Mouse (Mus musculus) neutrophil, adult 83 days (primary cell): ENCODE results near the gene Ppp1r7. TPM values are rescaled to one million over a fixed set of nuclear protein-coding genes. Genes with fewer than 3 reads are reported as not detected.

Source experiments
- total RNA-seq, 2 experiments: library from RNA; stranded (reverse); gene quantifications; one replicate each; pipeline ENCODE4 v1.2.4; 2023

Ppp1r7 gene
- 10 to 100 TPM; 13.4 to 20.1 TPM for total RNA-seq

GRCm38 (mm10) chr1:93342648-93343503, at the start of gene Ppp1r7, which contains the start of gene Pask:
Gene Ppp1r7 (plus strand): TSS chr1:93342854.
Gene Pask (minus strand): TSS chr1:93343482.

GRCm38 (mm10) chr1:93305581-93306337, 36.9 kb upstream of the Ppp1r7 start, which contains the start of gene Mterf4:
Gene Mterf4 (minus strand): TSS chr1:93305915.

GRCm38 (mm10) chr1:93373665-93374064, 31.0 kb downstream of the Ppp1r7 start, which contains the start of gene Ano7:
Gene Ano7 (plus strand): TSS chr1:93373930.

Other genes with a start within 250 kb of the Ppp1r7 start
- under 1 TPM; 0.15 to 0.20 TPM for gene Kif1a, start 240.9 kb upstream of the Ppp1r7 start, total RNA-seq
- not detected for gene Agxt, start 207.6 kb upstream of the Ppp1r7 start, total RNA-seq
- not detected for gene 2310007B03Rik, start 181.9 kb upstream of the Ppp1r7 start, total RNA-seq
- gene Crocc2, start 174.1 kb upstream of the Ppp1r7 start, total RNA-seq, result not detected
- 1 to 10 TPM; 3.6 to 5.4 TPM for gene Sned1, start 107.0 kb upstream of the Ppp1r7 start, total RNA-seq
- gene Mterf4, start 36.9 kb upstream of the Ppp1r7 start, total RNA-seq, result 10 to 100 TPM; 10.2 to 10.9 TPM
- gene Pask, start 628 bp downstream of the Ppp1r7 start, total RNA-seq, result 10 to 100 TPM; 10.7 to 15.0 TPM
- not detected for gene Ano7, start 31.1 kb downstream of the Ppp1r7 start, total RNA-seq
- 100 to 1,000 TPM; 146 to 147 TPM for gene Hdlbp, start 136.0 kb downstream of the Ppp1r7 start, total RNA-seq
- 1 to 10 TPM; 2.0 to 2.5 TPM for gene Farp2, start 169.2 kb downstream of the Ppp1r7 start, total RNA-seq